Mouse (Mus musculus): ENCODE results near the gene Sipa1l3. TPM values are rescaled to one million over a fixed set of nuclear protein-coding genes. Genes with fewer than 3 reads are reported as not detected.
A peak's percentile ranks its signal among the peaks of the same experiment; 100 is the strongest.

Sipa1l3 gene
- total RNA-seq, 2 experiments from 2014 or later, result 51.3 to 61.8 TPM

GRCm38 (mm10) chr7:29381466-29382040 is 136.9 kb downstream of the Sipa1l3 start:
- DNase-seq (ENCODE audit: extremely low spot score in 1 of 2, low spot score in 2 of 2), result no peak
- Histone ChIP-seq H3K27ac (no peak overlapping the region), H3K4me3 (no peak overlapping the region)
- intact Hi-C loops (cut with DNase I), result no loop called here
- TF ChIP-seq CTCF (IDR thresholded peaks at IDR 0.05), result no peak

- no peak overlapping the region for H3K27ac ChIP-seq
- TF ChIP-seq CTCF (IDR thresholded peaks at IDR 0.05), result no peak
- no peak overlapping the region for H3K4me3 ChIP-seq
- DNase-seq (ENCODE audit: extremely low spot score in 1 of 2, low spot score in 2 of 2), result no peak
- intact Hi-C loops (cut with DNase I), result no loop called here
Observed at GRCm38 (mm10) chr7:29374054-29374453, 144.4 kb downstream of the Sipa1l3 start.

GRCm38 (mm10) chr7:29372123-29372522 is 146.3 kb downstream of the Sipa1l3 start:
- intact Hi-C loops (cut with DNase I), result no loop called here
- H3K4me3 ChIP-seq, result no peak overlapping the region

GRCm38 (mm10) chr7:29370031-29370430 is 148.4 kb downstream of the Sipa1l3 start:
- peak; percentile 29 for TF ChIP-seq CTCF (IDR thresholded peaks at IDR 0.05)
- DNase-seq (ENCODE audit: extremely low spot score in 1 of 2, low spot score in 2 of 2), result no peak
- H3K27ac ChIP-seq, result no peak overlapping the region
- intact Hi-C loops (cut with DNase I), result no loop called here
- H3K4me3 ChIP-seq, result no peak overlapping the region

More at GRCm38 (mm10) chr7:29372123-29372522, 146.3 kb downstream of the Sipa1l3 start:
- DNase-seq (ENCODE audit: extremely low spot score in 1 of 2, low spot score in 2 of 2), result no peak
- H3K27ac ChIP-seq, result no peak overlapping the region
- TF ChIP-seq CTCF (IDR thresholded peaks at IDR 0.05), result no peak

- TF ChIP-seq CTCF (IDR thresholded peaks at IDR 0.05), result no peak
- intact Hi-C loops (cut with DNase I), result loop anchor here (10.0 kb wide), 1 partner anchor 193 kb away; the partner anchor contains the start of genes Ggn and Spred3
- H3K27ac ChIP-seq, result peak overlapping the region; percentile 92
- no peak overlapping the region for H3K4me3 ChIP-seq
- DNase-seq (ENCODE audit: extremely low spot score in 1 of 2, low spot score in 2 of 2), result no peak
Observed at GRCm38 (mm10) chr7:29368004-29368320, 150.5 kb downstream of the Sipa1l3 start.

- intact Hi-C loops (cut with DNase I), result loop anchor here (10.0 kb wide), 1 partner anchor 193 kb away; the partner anchor contains the start of genes Ggn and Spred3
- no peak overlapping the region for H3K4me3 ChIP-seq
- no peak for TF ChIP-seq CTCF (IDR thresholded peaks at IDR 0.05)
- peak overlapping the region; percentile 92 for H3K27ac ChIP-seq
- DNase-seq (ENCODE audit: extremely low spot score in 1 of 2, low spot score in 2 of 2), result peak in 1 of 2 experiments; percentile 56
Observed at GRCm38 (mm10) chr7:29367166-29368003, 151.1 kb downstream of the Sipa1l3 start.

- peak; percentile 65 to 75 for DNase-seq (ENCODE audit: extremely low spot score in 1 of 2, low spot score in 2 of 2)
- TF ChIP-seq CTCF (IDR thresholded peaks at IDR 0.05), result peak; percentile 74
- intact Hi-C loops (cut with DNase I), result loop anchor here (2.0 to 10.0 kb wide), 2 partner anchors 115 to 189 kb away; partner anchors contain the start of genes 2200002D01Rik, Ggn and Spred3
- Histone ChIP-seq H3K4me3 (no peak overlapping the region), H3K27ac (no peak overlapping the region; the same call in 1 of the 2 replicates)
Observed at GRCm38 (mm10) chr7:29364052-29364451, 154.4 kb downstream of the Sipa1l3 start.

GRCm38 (mm10) chr7:29361497-29361896 is 156.9 kb downstream of the Sipa1l3 start:
- TF ChIP-seq CTCF (IDR thresholded peaks at IDR 0.05), result no peak
- H3K4me3 ChIP-seq, result no peak overlapping the region
- DNase-seq (ENCODE audit: extremely low spot score in 1 of 2, low spot score in 2 of 2), result no peak
- H3K27ac ChIP-seq, result no peak overlapping the region
- intact Hi-C loops (cut with DNase I), result loop anchor here (10.0 kb wide), 1 partner anchor 187 kb away; the partner anchor contains the start of genes Ggn and Spred3

- H3K4me3 ChIP-seq, result no peak overlapping the region
- H3K27ac ChIP-seq, result no peak overlapping the region
- intact Hi-C loops (cut with DNase I), result no loop called here
- DNase-seq (ENCODE audit: extremely low spot score in 1 of 2, low spot score in 2 of 2), result no peak
- no peak for TF ChIP-seq CTCF (IDR thresholded peaks at IDR 0.05)
Observed at GRCm38 (mm10) chr7:29355406-29355805, 163.0 kb downstream of the Sipa1l3 start.

- no peak overlapping the region for H3K4me3 ChIP-seq
- intact Hi-C loops (cut with DNase I), result no loop called here
- TF ChIP-seq CTCF (IDR thresholded peaks at IDR 0.05), result peak; percentile 12; the same call in 1 of the 2 replicates
- no peak overlapping the region for H3K27ac ChIP-seq
- DNase-seq (ENCODE audit: extremely low spot score in 1 of 2, low spot score in 2 of 2), result peak in 1 of 2 experiments; percentile 58
Observed at GRCm38 (mm10) chr7:29354161-29354560, 164.3 kb downstream of the Sipa1l3 start.

- intact Hi-C loops (cut with DNase I), result no loop called here
- no peak for DNase-seq (ENCODE audit: extremely low spot score in 1 of 2, low spot score in 2 of 2)
- no peak overlapping the region for H3K4me3 ChIP-seq
- no peak overlapping the region for H3K27ac ChIP-seq
- TF ChIP-seq CTCF (IDR thresholded peaks at IDR 0.05), result no peak
Observed at GRCm38 (mm10) chr7:29352246-29352645, 166.2 kb downstream of the Sipa1l3 start.

- TF ChIP-seq CTCF (IDR thresholded peaks at IDR 0.05), result no peak
- Histone ChIP-seq H3K27ac (no peak overlapping the region), H3K4me3 (no peak overlapping the region)
- no peak for DNase-seq (ENCODE audit: extremely low spot score in 1 of 2, low spot score in 2 of 2)
- intact Hi-C loops (cut with DNase I), result no loop called here
Observed at GRCm38 (mm10) chr7:29350489-29350888, 168.0 kb downstream of the Sipa1l3 start.

All from left cerebral cortex, adult 2 months (tissue).